Mouse (Mus musculus) lung, adult 2 months (tissue): ENCODE measurements around the gene Plxnc1.

ENCODE experiments used
- CTCF ChIP-seq: fragments of 200-500 bp; IDR thresholded peaks from 2 replicates; pipeline ENCODE4 v1.5.1; 2011; ENCODE audit warnings: mild to moderate bottlenecking, low read length, control low read depth; ENCODE audit not compliant: insufficient read depth
- POLR2A ChIP-seq: fragments of 200-500 bp; IDR thresholded peaks from 2 replicates; pipeline ENCODE4 v1.6.1; 2011; ENCODE audit warnings: low read depth, mild to moderate bottlenecking, control low read depth, low read length, borderline replicate concordance; ENCODE audit errors: extremely low read depth

DNA sequence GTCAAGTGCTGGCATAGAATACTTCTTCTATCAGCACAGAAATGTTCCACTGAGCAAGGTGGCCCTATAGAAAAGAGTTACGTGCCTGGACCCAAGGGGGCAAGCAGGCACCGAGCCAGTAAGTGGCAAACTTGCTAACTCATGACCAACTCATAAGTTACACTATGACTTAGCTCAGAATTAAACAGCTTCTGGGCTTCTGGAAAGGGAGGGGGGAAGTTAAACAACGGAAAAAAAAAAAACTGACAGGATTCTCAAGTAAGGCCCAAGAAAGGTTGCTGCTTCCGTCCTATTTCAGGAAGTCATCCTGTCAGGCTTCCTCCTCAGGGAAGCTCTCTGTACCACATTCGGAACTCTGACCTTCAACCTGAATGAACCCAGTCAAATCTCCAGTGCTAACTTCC lies 31.3 kb downstream of the Plxnc1 start:
- TF ChIP-seq POLR2A: no peak
- no peak for TF ChIP-seq CTCF
